Mouse (Mus musculus) brain, embryonic 14.5 days (tissue): ENCODE measurements at regions not wholly inside any gene's neighbourhood (a gene's known extent, or its start where the extent isn't known, plus 50 kb on each side); places are given as distances from the start of the nearest gene placed in this dataset.
A peak's percentile ranks its signal among the peaks of the same experiment; 100 is the strongest.

Source experiments
- DNase-seq: peaks from one replicate; pipeline ENCODE4 v3.0.0-alpha.2; 2011; ENCODE audit warnings: low read depth
- CTCF ChIP-seq: fragments of 200-500 bp; IDR thresholded peaks from 2 replicates; pipeline ENCODE4 v1.5.1; 2012; ENCODE audit warnings: inconsistent platforms, mild to moderate bottlenecking, moderate library complexity, borderline replicate concordance; ENCODE audit not compliant: insufficient read depth, insufficient read length; ENCODE audit errors: extremely low read depth
- POLR2A ChIP-seq: fragments of 200-500 bp; IDR thresholded peaks from 2 replicates; pipeline ENCODE4 v1.6.1; 2012; ENCODE audit warnings: mild to moderate bottlenecking, inconsistent platforms, borderline replicate concordance; ENCODE audit not compliant: poor library complexity, insufficient read depth, insufficient read length, severe bottlenecking; ENCODE audit errors: extremely low read depth

- TF ChIP-seq POLR2A (no peak), CTCF (no peak)
- peak; percentile 53 for DNase-seq
These were observed 102.4 kb upstream of the Jun start for GRCm38 (mm10) chr4:95154377-95154776.

DNA sequence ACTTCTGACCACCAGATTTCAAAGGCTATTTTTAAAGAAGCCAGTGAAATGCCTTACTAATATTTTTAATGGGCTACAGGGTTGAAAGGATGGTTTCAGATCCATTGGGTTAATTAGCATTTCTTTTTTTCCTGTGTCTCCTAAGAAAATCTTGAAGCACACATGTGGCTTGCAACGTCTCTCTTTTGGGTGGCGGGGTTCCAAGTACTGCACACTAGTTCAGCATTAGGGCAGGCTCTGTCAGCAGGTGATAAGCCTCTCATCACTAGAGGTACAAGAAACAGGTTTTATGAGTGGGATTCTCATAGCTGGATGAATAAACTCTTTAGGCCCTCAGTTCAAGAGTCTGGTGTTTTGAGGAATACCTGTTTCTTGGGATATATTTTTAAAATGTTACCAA lies 103.2 kb upstream of the Jun start:
- DNase-seq = no peak
- no peak for TF ChIP-seq CTCF
- no peak for TF ChIP-seq POLR2A

DNA sequence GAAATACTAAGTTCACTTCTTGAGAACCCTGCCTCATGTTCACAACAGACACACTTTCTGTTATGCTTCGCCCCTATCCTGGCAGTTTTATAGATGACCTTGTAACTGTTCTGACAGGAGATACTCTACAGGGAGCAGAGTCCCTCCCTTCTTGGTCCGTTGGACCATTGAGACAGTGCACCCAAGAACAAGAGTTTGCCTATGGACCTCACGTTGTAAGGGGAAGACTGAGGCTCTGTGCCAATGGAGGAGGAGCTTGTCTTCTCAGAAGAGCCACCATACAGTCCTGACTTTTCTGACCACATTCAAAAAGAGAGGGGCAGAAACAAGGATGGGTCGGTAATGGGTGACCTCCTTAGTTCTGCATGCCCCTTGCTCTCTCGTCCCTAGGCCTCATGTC lies 103.8 kb upstream of the Jun start:
- TF ChIP-seq POLR2A = no peak
- DNase-seq = no peak

- no peak for DNase-seq
- TF ChIP-seq POLR2A = no peak
- TF ChIP-seq CTCF = no peak
These were observed 104.6 kb upstream of the Jun start for GRCm38 (mm10) chr4:95156451-95157271.

- DNase-seq = no peak
- TF ChIP-seq CTCF (no peak), POLR2A (no peak)
These were observed 105.8 kb upstream of the Jun start for GRCm38 (mm10) chr4:95157653-95158430.

GRCm38 (mm10) chr4:95158632-95159424 lies 106.8 kb upstream of the Jun start:
- TF ChIP-seq CTCF (no peak), POLR2A (no peak)
- DNase-seq = no peak

DNA sequence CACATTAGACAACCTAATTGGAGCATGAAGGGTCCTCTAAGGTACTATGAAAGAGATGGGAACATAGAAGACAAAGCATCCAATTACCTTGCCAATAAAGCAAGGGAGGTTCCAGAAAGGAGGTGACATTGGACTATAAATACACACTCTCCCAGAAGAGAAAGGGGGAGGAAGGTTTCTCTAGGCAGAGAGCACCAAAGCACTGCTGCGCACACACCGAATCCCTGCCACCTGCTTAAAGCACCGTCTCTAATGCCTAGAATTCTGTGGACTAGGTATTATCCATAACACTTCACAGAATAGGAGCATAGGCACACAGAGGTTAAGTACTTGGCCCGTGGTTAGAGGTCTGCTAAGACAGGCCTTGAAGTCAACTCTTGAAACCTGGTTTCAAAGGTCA lies 107.8 kb upstream of the Jun start:
- no peak for DNase-seq
- TF ChIP-seq CTCF (no peak), POLR2A (no peak)

- no peak for TF ChIP-seq POLR2A
- TF ChIP-seq CTCF = no peak
These were observed 108.4 kb upstream of the Jun start for GRCm38 (mm10) chr4:95160465-95160864.

DNA sequence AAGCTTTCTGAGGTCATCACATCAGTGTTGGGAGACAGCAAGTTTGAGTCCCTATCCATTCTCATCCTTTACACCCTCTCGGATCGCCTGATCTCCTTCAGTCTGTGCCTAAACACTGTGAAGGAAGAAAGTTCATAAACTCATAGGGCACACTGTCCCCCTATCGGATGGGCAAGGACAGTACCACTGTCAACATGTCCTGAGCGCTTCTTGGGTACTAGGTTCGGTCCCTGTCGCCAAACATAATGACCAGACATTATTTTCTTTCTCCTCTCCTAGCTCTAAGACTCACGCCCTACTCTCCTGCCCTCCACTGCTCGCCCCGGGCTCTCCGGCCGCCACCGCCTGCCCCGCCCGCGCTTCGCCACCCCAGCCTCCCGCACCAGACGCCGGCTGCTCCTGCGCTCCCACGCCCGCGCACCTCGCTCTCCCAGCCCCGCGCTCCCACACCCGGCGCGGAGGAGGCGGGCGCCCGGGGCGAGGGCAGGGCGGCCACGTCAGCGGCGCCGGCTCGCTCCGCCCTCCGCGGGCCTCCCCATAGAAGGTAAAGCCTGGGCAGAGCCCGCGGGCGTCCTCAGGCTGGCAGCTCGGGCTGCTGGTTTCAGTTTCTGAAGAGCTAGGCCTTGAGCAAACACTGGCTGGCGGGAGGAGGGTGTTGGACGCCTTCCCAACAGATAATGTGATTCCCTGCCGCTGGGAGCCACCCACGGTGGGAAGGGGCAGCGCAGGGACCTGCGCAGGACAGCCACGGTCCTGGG lies 109.1 kb upstream of the Jun start:
- peak; percentile 95 for DNase-seq
- TF ChIP-seq CTCF (peak; percentile 44; the same call in 1 of the 2 replicates), POLR2A (0 out of 2 replicates have a peak, but pooled peaks have one; percentile 20)

More at GRCm38 (mm10) chr4:95160465-95160864, 108.4 kb upstream of the Jun start:
- no peak for DNase-seq

GRCm38 (mm10) chr4:95161670-95162020 lies 109.6 kb upstream of the Jun start:
- no peak for DNase-seq
- TF ChIP-seq CTCF (no peak), POLR2A (no peak)

DNA sequence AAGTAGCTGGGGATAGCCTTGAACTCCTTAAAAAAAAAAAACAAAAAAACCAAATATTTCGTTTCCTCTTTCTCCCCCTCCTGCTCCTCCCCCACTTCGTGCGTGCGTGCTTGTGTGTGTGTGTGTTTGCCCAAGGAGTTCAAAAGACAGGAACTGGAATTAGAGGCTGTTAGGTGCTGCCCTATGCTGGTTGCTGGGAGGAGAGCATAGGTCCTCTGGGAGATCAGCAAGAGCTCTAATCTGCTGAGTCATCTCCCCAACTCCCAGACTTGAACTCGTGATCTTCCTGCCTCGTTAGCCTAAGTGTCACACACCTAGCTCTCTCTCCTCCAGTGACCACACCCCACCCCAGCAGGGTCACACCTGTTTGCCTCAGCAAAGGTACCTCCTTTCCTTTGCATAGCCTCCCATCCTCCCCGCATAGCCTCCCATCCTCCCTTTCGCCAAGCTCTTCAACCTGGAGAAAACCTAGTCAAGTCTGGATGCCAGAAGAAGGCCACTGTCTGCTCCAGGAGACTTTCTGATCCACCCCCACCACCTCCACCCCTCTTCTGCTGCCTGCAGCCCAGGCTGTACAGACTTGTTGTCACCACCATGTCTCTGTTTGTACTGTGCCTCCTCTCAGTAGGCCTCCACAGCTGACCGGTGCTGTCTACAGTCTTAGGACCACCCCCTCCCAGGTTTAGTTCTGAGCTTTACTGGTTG lies 110.5 kb upstream of the Jun start:
- TF ChIP-seq POLR2A (no peak), CTCF (no peak)

More for the DNA sequence above, 110.5 kb upstream of the Jun start:
- DNase-seq = no peak
